Mouse (Mus musculus) embryo, embryonic 10 days (tissue): ENCODE measurements around the gene Mapk8ip2.

ENCODE experiments used
- DNase-seq: peaks from one replicate; pipeline ENCODE4 v3.0.0-alpha.2; 2015; ENCODE audit warnings: low spot score

Gene Mapk8ip2

GRCm38 (mm10) chr15:89480584-89480983 lies 26.9 kb downstream of the Mapk8ip2 start:
- no peak for DNase-seq

- DNase-seq: no peak
These were observed 34.5 kb downstream of the Mapk8ip2 start for GRCm38 (mm10) chr15:89488182-89488581.

GRCm38 (mm10) chr15:89488611-89489117 lies 35.0 kb downstream of the Mapk8ip2 start:
- no peak for DNase-seq

GRCm38 (mm10) chr15:89494970-89495369 lies 41.3 kb downstream of the Mapk8ip2 start:
- DNase-seq: no peak

DNA sequence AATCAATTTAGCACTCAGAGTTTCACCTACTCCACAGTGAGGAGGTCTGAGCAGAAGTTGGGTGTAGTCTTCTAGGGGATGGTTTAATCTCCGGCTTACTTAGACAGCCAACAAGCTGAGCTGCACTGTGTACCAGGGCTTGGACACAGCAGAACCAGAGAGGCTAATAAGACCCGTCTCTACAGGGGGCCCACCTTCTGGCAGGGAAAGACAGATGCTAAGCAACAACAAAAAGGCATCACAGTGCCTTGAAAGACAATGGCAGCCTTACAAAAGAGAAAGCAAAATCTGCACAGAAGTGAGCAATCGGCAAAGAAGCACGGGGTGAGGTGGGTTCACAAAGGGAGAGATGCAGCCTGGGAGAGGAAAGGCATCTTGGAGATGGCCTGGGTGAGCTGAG lies 42.4 kb downstream of the Mapk8ip2 start:
- DNase-seq: no peak

GRCm38 (mm10) chr15:89496841-89497240 lies 43.1 kb downstream of the Mapk8ip2 start:
- no peak for DNase-seq

GRCm38 (mm10) chr15:89497391-89498048 lies 43.8 kb downstream of the Mapk8ip2 start:
- peak; percentile 31 for DNase-seq

- DNase-seq: peak; percentile 45
These were observed 44.6 kb downstream of the Mapk8ip2 start for GRCm38 (mm10) chr15:89498049-89498960.

- peak; percentile 57 for DNase-seq
These were observed 45.4 kb downstream of the Mapk8ip2 start, which contains the start of gene Shank3 for GRCm38 (mm10) chr15:89498961-89499688. Gene Shank3 (plus strand): TSS chr15:89499623.

GRCm38 (mm10) chr15:89499784-89500220 lies 46.1 kb downstream of the Mapk8ip2 start:
- peak; percentile 60 for DNase-seq

DNA sequence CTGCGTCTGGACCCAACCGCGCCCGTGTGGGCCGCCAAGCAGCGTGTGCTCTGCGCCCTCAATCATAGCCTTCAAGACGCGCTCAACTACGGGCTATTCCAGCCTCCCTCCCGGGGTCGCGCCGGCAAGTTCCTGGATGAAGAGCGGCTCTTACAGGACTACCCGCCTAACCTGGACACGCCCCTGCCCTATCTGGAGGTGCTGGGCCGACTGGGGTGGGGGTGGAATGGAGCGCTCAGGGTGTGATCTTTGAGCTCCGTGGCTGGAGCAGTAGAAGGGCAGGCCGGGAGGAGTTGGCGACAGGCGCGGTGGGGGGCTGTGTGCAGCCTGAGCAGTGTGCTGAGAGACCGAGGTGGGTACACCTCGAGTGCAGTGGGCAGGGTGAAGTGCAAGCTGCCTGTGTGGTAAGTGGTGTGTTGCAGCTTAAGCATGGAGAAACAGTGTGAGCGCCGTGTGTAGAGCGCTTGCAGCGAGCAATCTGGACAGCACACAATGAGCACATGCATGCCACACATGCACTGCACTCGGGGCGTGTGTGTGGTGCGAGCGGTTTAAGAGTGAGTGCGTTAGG lies 46.6 kb downstream of the Mapk8ip2 start:
- DNase-seq: peak; percentile 58

GRCm38 (mm10) chr15:89501321-89501720 lies 47.6 kb downstream of the Mapk8ip2 start:
- no peak for DNase-seq

- DNase-seq: no peak
These were observed 51.1 kb downstream of the Mapk8ip2 start for GRCm38 (mm10) chr15:89504838-89505237.

GRCm38 (mm10) chr15:89507751-89508150 lies 54.0 kb downstream of the Mapk8ip2 start:
- no peak for DNase-seq

DNA sequence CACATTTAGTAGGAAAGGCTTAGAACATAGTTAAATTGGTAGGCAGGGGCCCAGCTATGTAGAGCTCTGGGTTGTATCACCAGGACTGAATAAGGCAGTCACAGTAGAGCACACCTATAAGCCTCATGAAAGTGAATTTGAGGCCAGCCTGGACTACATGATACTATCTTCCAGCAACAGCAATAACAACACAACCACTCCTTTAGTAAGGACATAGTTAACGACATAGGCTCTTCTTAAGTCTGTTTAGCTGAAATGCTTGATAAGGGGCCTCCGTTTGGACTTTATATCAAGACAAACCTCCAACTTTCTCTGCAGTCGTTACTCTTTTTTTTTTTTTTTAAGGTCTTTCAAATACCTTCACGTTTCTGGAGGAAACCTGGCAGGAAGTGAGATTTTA lies 59.0 kb downstream of the Mapk8ip2 start:
- no peak for DNase-seq
